Mouse (Mus musculus): ENCODE results near the gene Eif5a. TPM values are rescaled to one million over a fixed set of nuclear protein-coding genes. Genes with fewer than 3 reads are reported as not detected.

Eif5a gene
- polyA plus RNA-seq, 1 experiment from 2014 or later: 1,467 TPM

GRCm38 (mm10) chr11:69876867-69877266 lies 44.9 kb downstream of the Eif5a start:
- ATAC-seq: peak; percentile 52; the same call in 1 of the 2 replicates
- peak overlapping the region; percentile 17 for H3K4me3 ChIP-seq

GRCm38 (mm10) chr11:69876186-69876585 lies 45.6 kb downstream of the Eif5a start:
- Histone ChIP-seq H3K27ac (no peak overlapping the region), H3K4me3 (no peak overlapping the region), H3K9ac (no peak overlapping the region), H3K36me3 (ENCODE audit: poor library complexity, severe bottlenecking) (no peaks in the 10 kb centered on the region), H3K4me1 (peaks cover 19% of the 10 kb centered on the region), H3K4me2 (no peak overlapping the region), H3K27me3 (peaks cover 22% of the 10 kb centered on the region), H3K9me3 (replicated peaks) (no peaks in the 10 kb centered on the region)
- WGBS: 74% methylated on average over 7 of the region's 7 CpGs
- no peak for ATAC-seq

More at GRCm38 (mm10) chr11:69876867-69877266, 44.9 kb downstream of the Eif5a start:
- Histone ChIP-seq H3K4me2 (peak overlapping the region; percentile 48), H3K9me3 (replicated peaks) (no peaks in the 10 kb centered on the region), H3K27me3 (peaks cover 29% of the 10 kb centered on the region), H3K4me1 (peaks cover 26% of the 10 kb centered on the region), H3K36me3 (ENCODE audit: poor library complexity, severe bottlenecking) (no peaks in the 10 kb centered on the region), H3K9ac (0 out of 2 replicates have a peak overlapping the region, but pooled peaks have one; percentile 37), H3K27ac (no peak overlapping the region; the same call in 1 of the 2 replicates)
- 2% methylated on average over 12 of the region's 12 CpGs for WGBS

GRCm38 (mm10) chr11:69872451-69872850 lies 49.3 kb downstream of the Eif5a start:
- Histone ChIP-seq H3K4me3 (no peak overlapping the region), H3K36me3 (ENCODE audit: poor library complexity, severe bottlenecking) (no peaks in the 10 kb centered on the region), H3K4me1 (peaks cover 6% of the 10 kb centered on the region; the same call in 1 of the 2 replicates), H3K4me2 (no peak overlapping the region), H3K27me3 (no peaks in the 10 kb centered on the region), H3K9ac (no peak overlapping the region), H3K9me3 (replicated peaks) (no peaks in the 10 kb centered on the region), H3K27ac (no peak overlapping the region)
- 80% methylated on average over 4 of the region's 4 CpGs for WGBS
- ATAC-seq: no peak

- no peaks in the 10 kb centered on the region for H3K4me1 ChIP-seq
- H3K27ac ChIP-seq: no peak overlapping the region
- no peaks in the 10 kb centered on the region for H3K27me3 ChIP-seq
- WGBS: 92% methylated on average over 7 of the region's 7 CpGs
- H3K36me3 ChIP-seq (ENCODE audit: poor library complexity, severe bottlenecking): no peaks in the 10 kb centered on the region
- no peaks in the 10 kb centered on the region for H3K9me3 ChIP-seq (replicated peaks)
- no peak for ATAC-seq
- no peak overlapping the region for H3K4me2 ChIP-seq
- H3K9ac ChIP-seq: no peak overlapping the region
- no peak overlapping the region; the same call in 1 of the 2 replicates for H3K4me3 ChIP-seq
Observed at GRCm38 (mm10) chr11:69871822-69872221, 49.9 kb downstream of the Eif5a start.

DNA sequence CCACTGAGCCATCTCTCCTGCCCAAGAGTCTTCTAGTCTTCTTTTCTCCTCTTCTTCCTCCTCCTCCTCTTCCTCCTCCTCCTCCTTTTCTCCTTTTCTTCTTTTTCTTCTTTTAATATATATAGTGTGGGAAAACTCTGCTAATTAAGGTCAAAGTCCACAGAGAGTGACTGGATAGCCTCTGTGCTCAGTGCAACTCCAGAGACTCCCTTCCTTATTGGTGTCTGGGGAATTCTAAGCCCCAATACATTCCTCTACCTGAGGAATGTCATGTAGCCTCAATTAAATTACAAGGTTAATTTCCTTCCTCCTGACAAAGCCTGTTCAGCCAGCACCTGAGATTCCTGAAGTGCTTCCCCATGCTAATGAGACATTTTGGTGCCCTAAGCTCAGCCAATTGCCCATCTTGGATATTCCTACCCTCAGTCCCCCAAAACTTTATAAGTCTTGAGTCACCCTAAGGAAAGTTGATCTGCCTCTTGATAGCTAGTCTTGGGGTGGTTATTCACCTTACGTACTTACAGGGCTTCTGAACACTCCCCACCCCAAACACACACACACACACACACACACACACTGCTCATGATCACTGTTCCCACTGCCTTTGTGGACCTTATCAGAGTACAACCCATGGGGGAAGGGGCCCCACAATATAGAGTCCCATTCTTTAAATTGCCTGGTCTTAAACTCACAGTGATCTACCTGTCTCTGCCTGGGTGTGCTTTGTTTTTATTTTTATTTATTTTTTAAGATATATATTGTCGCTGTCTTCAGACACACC lies 51.3 kb downstream of the Eif5a start:
- WGBS: 95% methylated on average over 2 of the region's 2 CpGs
- Histone ChIP-seq H3K9ac (no peak overlapping the region), H3K27me3 (no peaks in the 10 kb centered on the region), H3K4me1 (no peaks in the 10 kb centered on the region), H3K4me2 (no peak overlapping the region), H3K9me3 (replicated peaks) (no peaks in the 10 kb centered on the region), H3K27ac (no peak overlapping the region), H3K36me3 (ENCODE audit: poor library complexity, severe bottlenecking) (no peaks in the 10 kb centered on the region), H3K4me3 (no peak overlapping the region)
- no peak for ATAC-seq

DNA sequence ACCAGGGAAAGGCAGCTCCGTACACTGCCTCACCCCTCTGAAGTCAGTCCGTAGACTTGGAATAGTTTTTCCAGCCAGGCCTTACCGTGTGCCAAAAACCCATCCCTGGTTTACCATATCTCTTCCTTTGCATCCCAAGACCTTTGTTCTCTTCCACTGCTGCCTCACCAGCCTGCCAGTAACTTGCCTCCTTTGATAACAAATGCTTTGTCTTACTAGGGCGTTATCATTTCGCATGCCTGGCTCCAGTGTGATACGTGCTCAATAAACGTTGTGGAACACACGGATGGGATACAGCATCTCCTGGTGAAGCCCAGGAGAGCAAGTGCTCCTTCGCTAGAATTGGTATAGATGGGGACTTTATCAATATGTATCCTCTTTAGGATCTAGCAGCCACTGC lies 54.4 kb downstream of the Eif5a start:
- no peak for ATAC-seq
- Histone ChIP-seq H3K4me3 (no peak overlapping the region), H3K27ac (no peak overlapping the region), H3K4me1 (no peaks in the 10 kb centered on the region), H3K9ac (no peak overlapping the region), H3K4me2 (no peak overlapping the region), H3K36me3 (ENCODE audit: poor library complexity, severe bottlenecking) (no peaks in the 10 kb centered on the region), H3K9me3 (replicated peaks) (no peaks in the 10 kb centered on the region), H3K27me3 (no peaks in the 10 kb centered on the region)
- 71% methylated on average over 9 of the region's 9 CpGs for WGBS

Small RNA genes lying within 50 kb of the gene (microRNA-seq; reads per million reads assigned to microRNA genes)
- not detected for gene Mir6924

Other genes starting within 250 kb of the Eif5a start
- gene Eif4a1, start 249.5 kb downstream of the Eif5a start, polyA plus RNA-seq (2015; fragmentation: Nextera tagmentation; extraction: Ambion mirVana): 654 and 701 TPM in 2 replicates
- gene Senp3, start 239.9 kb downstream of the Eif5a start, polyA plus RNA-seq (2015; fragmentation: Nextera tagmentation; extraction: Ambion mirVana): 93.7 and 99.6 TPM in 2 replicates
- 0.15 and 0.43 TPM in 2 replicates for gene Tnfsf13, start 236.2 kb downstream of the Eif5a start, polyA plus RNA-seq (2015; fragmentation: Nextera tagmentation; extraction: Ambion mirVana)
- 1.00 and 1.1 TPM in 2 replicates for gene Tnfsf12, start 226.1 kb downstream of the Eif5a start, polyA plus RNA-seq (2015; fragmentation: Nextera tagmentation; extraction: Ambion mirVana)
- 0.45 and 0.87 TPM in 2 replicates for gene Tnfsfm13, start 225.9 kb downstream of the Eif5a start, polyA plus RNA-seq (2015; fragmentation: Nextera tagmentation; extraction: Ambion mirVana)
- 23.2 and 24.1 TPM in 2 replicates for gene Polr2a, start 163.3 kb downstream of the Eif5a start, polyA plus RNA-seq (2015; fragmentation: Nextera tagmentation; extraction: Ambion mirVana)
- gene Slc35g3, start 160.0 kb downstream of the Eif5a start, polyA plus RNA-seq (2015; fragmentation: Nextera tagmentation; extraction: Ambion mirVana): 0.26 and 0.58 TPM in 2 replicates
- 1.6 and 1.8 TPM in 2 replicates for gene Zbtb4, start 156.0 kb downstream of the Eif5a start, polyA plus RNA-seq (2015; fragmentation: Nextera tagmentation; extraction: Ambion mirVana)
- gene Chrnb1, start 126.0 kb downstream of the Eif5a start, polyA plus RNA-seq (2015; fragmentation: Nextera tagmentation; extraction: Ambion mirVana): 1.5 TPM in 2 replicates
- gene Fgf11, start 120.1 kb downstream of the Eif5a start, polyA plus RNA-seq (2015; fragmentation: Nextera tagmentation; extraction: Ambion mirVana): 3.3 and 3.8 TPM in 2 replicates
- gene Tmem102, start 116.3 kb downstream of the Eif5a start, polyA plus RNA-seq (2015; fragmentation: Nextera tagmentation; extraction: Ambion mirVana): 0.39 and 1.00 TPM in 2 replicates
- gene Gm39566, start 106.7 kb downstream of the Eif5a start, polyA plus RNA-seq (2015; fragmentation: Nextera tagmentation; extraction: Ambion mirVana): not detected in 2 replicates
- not detected in 2 replicates for gene Spem2, start 103.5 kb downstream of the Eif5a start, polyA plus RNA-seq (2015; fragmentation: Nextera tagmentation; extraction: Ambion mirVana)
- gene Spem1, start 99.8 kb downstream of the Eif5a start, polyA plus RNA-seq (2015; fragmentation: Nextera tagmentation; extraction: Ambion mirVana): 0.37 and 0.52 TPM in 2 replicates
- 16.6 and 17.0 TPM in 2 replicates for gene Nlgn2, start 84.2 kb downstream of the Eif5a start, polyA plus RNA-seq (2015; fragmentation: Nextera tagmentation; extraction: Ambion mirVana)
- 340 and 360 TPM in 2 replicates for gene Tmem256, start 83.4 kb downstream of the Eif5a start, polyA plus RNA-seq (2015; fragmentation: Nextera tagmentation; extraction: Ambion mirVana)
- gene Plscr3, start 75.6 kb downstream of the Eif5a start, polyA plus RNA-seq (2015; fragmentation: Nextera tagmentation; extraction: Ambion mirVana): 44.1 and 45.4 TPM in 2 replicates
- 0.09 and 0.20 TPM in 2 replicates for gene Tnk1, start 63.2 kb downstream of the Eif5a start, polyA plus RNA-seq (2015; fragmentation: Nextera tagmentation; extraction: Ambion mirVana)
- gene Tmem95, start 43.9 kb downstream of the Eif5a start, polyA plus RNA-seq (2015; fragmentation: Nextera tagmentation; extraction: Ambion mirVana): not detected in 2 replicates
- gene Kctd11, start 40.6 kb downstream of the Eif5a start, polyA plus RNA-seq (2015; fragmentation: Nextera tagmentation; extraction: Ambion mirVana): 1.3 and 1.4 TPM in 2 replicates
- gene Acap1, start 26.4 kb downstream of the Eif5a start, polyA plus RNA-seq (2015; fragmentation: Nextera tagmentation; extraction: Ambion mirVana): 0.28 and 0.34 TPM in 2 replicates
- 19.1 and 20.3 TPM in 2 replicates for gene 2810408A11Rik, start 21.0 kb downstream of the Eif5a start, polyA plus RNA-seq (2015; fragmentation: Nextera tagmentation; extraction: Ambion mirVana)
- 15.5 and 20.2 TPM in 2 replicates for gene Neurl4, start 20.9 kb downstream of the Eif5a start, polyA plus RNA-seq (2015; fragmentation: Nextera tagmentation; extraction: Ambion mirVana)
- 90.1 and 93.2 TPM in 2 replicates for gene Gps2, start 8.1 kb downstream of the Eif5a start, polyA plus RNA-seq (2015; fragmentation: Nextera tagmentation; extraction: Ambion mirVana)
- gene Ybx2, start 13.8 kb upstream of the Eif5a start, polyA plus RNA-seq (2015; fragmentation: Nextera tagmentation; extraction: Ambion mirVana): 4.5 and 6.0 TPM in 2 replicates
- 9.3 and 12.6 TPM in 2 replicates for gene Slc2a4, start 26.2 kb upstream of the Eif5a start, polyA plus RNA-seq (2015; fragmentation: Nextera tagmentation; extraction: Ambion mirVana)
- gene Cldn7, start 42.8 kb upstream of the Eif5a start, polyA plus RNA-seq (2015; fragmentation: Nextera tagmentation; extraction: Ambion mirVana): 0.59 and 1.4 TPM in 2 replicates
- gene Ctdnep1, start 59.2 kb upstream of the Eif5a start, polyA plus RNA-seq (2015; fragmentation: Nextera tagmentation; extraction: Ambion mirVana): 21.1 and 24.3 TPM in 2 replicates
- gene Elp5, start 60.6 kb upstream of the Eif5a start, polyA plus RNA-seq (2015; fragmentation: Nextera tagmentation; extraction: Ambion mirVana): 157 and 164 TPM in 2 replicates
- 598 and 670 TPM in 2 replicates for gene Gabarap, start 69.2 kb upstream of the Eif5a start, polyA plus RNA-seq (2015; fragmentation: Nextera tagmentation; extraction: Ambion mirVana)
- 78.5 and 79.9 TPM in 2 replicates for gene Phf23, start 73.8 kb upstream of the Eif5a start, polyA plus RNA-seq (2015; fragmentation: Nextera tagmentation; extraction: Ambion mirVana)
- 31.8 and 35.4 TPM in 2 replicates for gene Dvl2, start 78.6 kb upstream of the Eif5a start, polyA plus RNA-seq (2015; fragmentation: Nextera tagmentation; extraction: Ambion mirVana)
- 48.7 and 51.3 TPM in 2 replicates for gene Acadvl, start 93.5 kb upstream of the Eif5a start, polyA plus RNA-seq (2015; fragmentation: Nextera tagmentation; extraction: Ambion mirVana)
- gene Dlg4, start 95.0 kb upstream of the Eif5a start, polyA plus RNA-seq (2015; fragmentation: Nextera tagmentation; extraction: Ambion mirVana): 26.2 and 31.1 TPM in 2 replicates
- gene Asgr1, start 132.1 kb upstream of the Eif5a start, polyA plus RNA-seq (2015; fragmentation: Nextera tagmentation; extraction: Ambion mirVana): 0.37 and 0.59 TPM in 2 replicates
- gene Asgr2, start 170.7 kb upstream of the Eif5a start, polyA plus RNA-seq (2015; fragmentation: Nextera tagmentation; extraction: Ambion mirVana): not detected in 2 replicates
- gene Mgl2, start 208.4 kb upstream of the Eif5a start, polyA plus RNA-seq (2015; fragmentation: Nextera tagmentation; extraction: Ambion mirVana): 0.32 TPM in 1 of 2 replicates, not detected in the other
- 0.53 TPM in 1 of 2 replicates, not detected in the other for gene Clec10a, start 234.2 kb upstream of the Eif5a start, polyA plus RNA-seq (2015; fragmentation: Nextera tagmentation; extraction: Ambion mirVana)